Mouse (Mus musculus): ENCODE measurements around the gene Gm10801. TPM values are rescaled to one million over a fixed set of nuclear protein-coding genes. Genes with fewer than 3 reads are reported as not detected.

Gm10801 gene
- polyA plus RNA-seq (2021; fragmentation: Nextera tagmentation) = 0.51 and 22.1 TPM in 2 replicates
- long read RNA-seq, experiment 1 = 0 reads
- long read RNA-seq, experiment 2 = 0 reads

GRCm38 (mm10) chr2:98661937-98662336, at the start of gene Gm10801:
Gm10801 (plus strand) TSS chr2:98662237.

DNA sequence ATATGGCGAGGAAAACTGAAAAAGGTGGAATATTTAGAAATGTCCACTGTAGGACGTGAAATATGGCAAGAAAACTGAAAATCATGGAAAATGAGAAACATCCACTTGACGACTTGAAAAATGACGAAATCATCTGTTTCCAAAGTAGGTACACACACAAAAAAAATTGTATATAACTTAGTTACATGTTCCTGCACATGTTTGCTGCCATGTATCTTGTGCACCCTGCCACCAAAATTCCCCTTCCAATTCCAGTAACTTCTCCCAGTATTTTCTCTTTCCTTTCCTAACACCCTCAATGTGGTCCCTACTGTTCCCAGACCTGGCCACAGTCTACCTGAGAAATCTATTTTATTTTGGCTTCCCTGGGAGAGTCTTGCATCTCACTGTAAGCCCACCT, 5.2 kb downstream of the Gm10801 start, which contains the start of gene Gm10800:
Gm10800 (minus strand) TSS at position 101 of the 400 bp plus-strand sequence.

Other genes starting within 250 kb of the Gm10801 start
- 1.8 and 243 TPM in 2 replicates for gene Gm10800, start 5.1 kb downstream of the Gm10801 start, polyA plus RNA-seq (2021; fragmentation: Nextera tagmentation)